Mouse (Mus musculus): ENCODE measurements around the gene Polr3a. TPM values are rescaled to one million over a fixed set of nuclear protein-coding genes. Genes with fewer than 3 reads are reported as not detected.

Polr3a gene
- total RNA-seq (2023): 43.7 to 48.3 TPM (median 47.7 TPM) in 4 replicates

GRCm38 (mm10) chr14:24486773-24487227 is at the start of gene Polr3a, which contains the start of gene Rps24:
Gene Polr3a, minus strand, starts transcription at chr14:24487058.
Gene Rps24, plus strand, starts transcription at chr14:24487125.

Other genes starting within 250 kb of the Polr3a start
- 0.83 TPM in 1 of 4 replicates, not detected in the others for gene Dlg5, start 241.1 kb downstream of the Polr3a start, total RNA-seq (2023)
- not detected in 4 replicates for gene E330034G19Rik, start 193.8 kb downstream of the Polr3a start, total RNA-seq (2023)
- 3,822 to 4,298 TPM (median 4,151 TPM) in 4 replicates for gene Rps24, start 67 bp upstream of the Polr3a start, total RNA-seq (2023)